Mouse (Mus musculus) forebrain, embryonic 10.5 days (tissue): Measurements from ENCODE around the gene Slc43a2. TPM values are rescaled to one million over a fixed set of nuclear protein-coding genes. Genes with fewer than 3 reads are reported as not detected.
A peak's percentile ranks its signal among the peaks of the same experiment; 100 is the strongest.

Experiments
- DNase-seq: peaks from one replicate; pipeline ENCODE4 v3.0.0-alpha.2; 2017; ENCODE audit warnings: low spot score; ENCODE audit errors: extremely low spot score
- H3K27ac ChIP-seq: fragments of 300-500 bp; sonication (generic); 2 replicates; pipeline ENCODE4 v1.5.1; 2016; ENCODE audit warnings: mild to moderate bottlenecking
- H3K27me3 ChIP-seq: fragments of 300-500 bp; sonication (generic); 2 replicates; pipeline ENCODE4 v1.6.1; 2016; ENCODE audit warnings: mild to moderate bottlenecking; ENCODE audit not compliant: poor library complexity, severe bottlenecking
- H3K36me3 ChIP-seq: fragments of 300-500 bp; sonication (generic); replicated peaks from 2 replicates; pipeline ENCODE4 v1.6.1; 2016; ENCODE audit warnings: mild to moderate bottlenecking, moderate library complexity
- H3K4me1 ChIP-seq: fragments of 300-500 bp; sonication (generic); 2 replicates; pipeline ENCODE4 v1.6.1; 2016
- H3K4me3 ChIP-seq: fragments of 300-500 bp; sonication (generic); 2 replicates; pipeline ENCODE4 v1.5.1; 2016; ENCODE audit warnings: mild to moderate bottlenecking, moderate library complexity
- H3K9me3 ChIP-seq: fragments of 300-500 bp; sonication (generic); 2 replicates; pipeline ENCODE4 v1.6.1; 2016; ENCODE audit warnings: mild to moderate bottlenecking, moderate library complexity
- WGBS: fragments of 180-500 bp; shearing (Covaris S2); methylation state at CpG from one replicate; pipeline ENCODE4 v1.1.7; 2016; 5-methylcytosine and 5-hydroxymethylcytosine counted together
- microRNA-seq: library from miRNA; unstranded; fragments of <30 nt; microRNA quantifications from one replicate; pipeline ENCODE4, GENCODE M21; 2017
- polyA plus RNA-seq: library from polyadenylated mRNA; unstranded; fragments of >200 nt; fragmentation: Nextera tagmentation; extraction: Ambion mirVana; gene quantifications from 2 replicates; pipeline ENCODE4 v1.2.1, GENCODE M21; 2016

Gene Slc43a2
- polyA plus RNA-seq, 1 experiment from 2014 or later, result 6.1 TPM

DNA sequence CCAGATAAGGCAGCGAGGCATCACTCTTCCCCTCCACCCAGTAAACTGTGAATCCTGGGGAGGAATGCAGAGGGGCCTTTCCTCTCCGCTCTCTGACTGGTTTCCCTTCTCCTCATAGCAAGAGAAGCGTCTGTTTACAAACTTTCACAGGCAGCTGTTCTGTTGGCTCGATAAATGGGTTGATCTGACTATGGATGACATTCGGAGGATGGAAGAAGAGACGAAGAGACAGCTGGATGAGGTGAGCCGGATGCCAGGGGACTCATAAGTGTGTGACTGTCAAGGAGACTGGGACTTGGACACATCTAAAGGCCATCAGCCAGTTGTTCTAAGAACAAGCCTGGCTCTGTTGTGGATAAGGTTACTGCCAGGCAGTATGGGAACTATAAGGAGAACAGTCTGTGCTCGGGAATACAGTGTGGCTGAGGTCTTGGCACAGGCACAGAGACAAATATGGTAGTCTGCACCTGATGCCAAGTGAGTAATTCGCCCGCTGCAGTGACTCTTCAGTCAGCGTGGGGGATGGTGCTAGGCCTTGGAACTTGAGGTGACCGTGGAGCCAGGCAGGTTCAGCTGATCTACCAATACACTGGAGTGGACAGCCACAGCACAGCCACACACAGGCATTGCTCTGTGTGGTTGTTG is 88.8 kb downstream of the Slc43a2 start:
- peaks cover 83% of the 10 kb centered on the region for H3K36me3 ChIP-seq
- H3K27ac ChIP-seq, result no peak overlapping the region
- H3K9me3 ChIP-seq, result no peaks in the 10 kb centered on the region
- no peak for DNase-seq
- H3K27me3 ChIP-seq, result no peaks in the 10 kb centered on the region
- no peaks in the 10 kb centered on the region for H3K4me1 ChIP-seq
- WGBS, result 94% methylated on average over 12 of the region's 12 CpGs
- H3K4me3 ChIP-seq, result no peak overlapping the region

DNA sequence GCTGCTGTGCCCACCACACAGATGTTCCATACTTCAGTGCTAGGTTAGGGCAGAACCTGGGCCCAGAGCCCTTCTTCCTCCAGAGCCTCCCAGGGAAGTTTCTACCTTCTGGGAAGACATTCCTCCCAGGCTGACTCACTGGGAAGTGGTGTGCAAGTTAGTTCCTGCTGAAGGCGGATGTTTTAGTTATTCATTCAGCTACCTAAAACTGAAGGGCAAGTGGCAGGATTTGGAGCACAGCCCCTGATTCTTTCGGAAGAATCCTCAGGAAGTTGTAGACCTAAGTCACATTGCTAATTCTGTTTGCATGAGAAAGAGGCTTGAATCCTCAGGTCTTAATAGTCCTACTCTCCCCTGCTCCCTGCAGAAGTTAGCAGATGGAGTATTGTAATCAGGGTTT is 89.9 kb downstream of the Slc43a2 start:
- Histone ChIP-seq H3K4me1 (no peaks in the 10 kb centered on the region), H3K36me3 (peaks cover 85% of the 10 kb centered on the region), H3K4me3 (no peak overlapping the region), H3K9me3 (no peaks in the 10 kb centered on the region), H3K27me3 (no peaks in the 10 kb centered on the region), H3K27ac (no peak overlapping the region)
- no peak for DNase-seq
- WGBS, result 89% methylated on average over 2 of the region's 2 CpGs

DNA sequence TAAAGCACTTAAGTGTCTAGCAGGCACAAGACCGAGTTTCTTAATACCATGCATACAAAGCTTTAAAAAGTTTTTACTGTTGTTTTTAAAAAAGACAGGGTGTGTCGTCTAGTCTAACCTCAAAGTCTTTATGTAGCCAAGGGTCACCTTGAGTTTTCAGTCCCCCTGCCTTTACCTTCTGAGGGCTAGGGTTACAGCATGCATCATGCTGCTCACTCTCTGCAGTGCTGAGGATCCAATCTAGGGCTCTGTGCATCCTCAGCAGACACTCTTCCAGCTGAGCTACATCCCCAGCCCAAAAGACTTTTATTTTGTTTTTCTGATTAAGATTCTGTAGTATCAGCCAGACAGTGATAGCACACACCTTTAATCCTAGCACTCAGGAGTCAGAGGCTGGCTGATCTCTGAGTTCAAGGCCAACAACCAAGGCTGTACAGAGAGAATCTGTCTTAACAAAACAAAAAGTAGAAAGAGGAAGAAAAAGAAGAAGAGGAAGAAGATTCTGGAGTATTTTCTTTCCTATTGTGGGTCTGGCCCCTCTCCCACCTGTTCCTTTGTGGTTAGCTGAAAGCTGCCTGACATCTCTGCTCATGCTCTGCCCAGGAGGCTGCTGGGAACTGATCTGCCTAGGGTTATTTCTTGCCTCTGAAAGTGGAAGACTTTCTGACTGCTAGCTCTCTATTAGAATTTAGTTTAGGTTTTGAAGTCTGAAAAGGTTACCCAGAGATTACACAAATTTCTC is 91.3 kb downstream of the Slc43a2 start:
- Histone ChIP-seq H3K4me1 (no peaks in the 10 kb centered on the region), H3K27me3 (no peaks in the 10 kb centered on the region), H3K27ac (no peak overlapping the region), H3K36me3 (peaks cover 85% of the 10 kb centered on the region), H3K4me3 (no peak overlapping the region), H3K9me3 (no peaks in the 10 kb centered on the region)
- WGBS, result 91% methylated on average over 2 of the region's 2 CpGs
- no peak for DNase-seq

DNA sequence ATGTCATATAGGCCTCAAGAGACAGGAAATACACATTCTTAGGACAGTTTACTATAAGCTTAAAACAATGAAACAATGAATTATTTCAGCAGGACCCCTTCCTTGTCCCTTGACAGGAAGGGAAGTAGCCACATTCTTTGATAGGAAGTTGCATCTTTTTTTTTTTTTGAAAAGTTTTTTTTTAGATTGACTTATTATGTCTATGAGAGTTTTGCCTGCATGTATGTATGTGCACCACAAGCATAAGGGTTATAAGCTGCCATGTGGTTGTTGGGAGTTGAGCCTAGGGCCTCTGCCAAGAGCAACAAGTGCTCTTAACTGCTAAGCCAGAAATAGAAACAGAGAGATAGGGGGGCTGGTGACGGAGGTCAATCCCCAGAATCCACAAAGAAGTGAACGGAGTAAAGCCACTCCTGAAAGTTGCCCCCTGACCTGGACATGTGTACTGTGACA is 92.6 kb downstream of the Slc43a2 start:
- 71% methylated on average over 2 of the region's 2 CpGs for WGBS
- Histone ChIP-seq H3K4me3 (no peak overlapping the region), H3K36me3 (peaks cover 85% of the 10 kb centered on the region), H3K9me3 (no peaks in the 10 kb centered on the region), H3K4me1 (no peaks in the 10 kb centered on the region), H3K27ac (0 out of 2 replicates have a peak overlapping the region, but pooled peaks have one; percentile 11), H3K27me3 (no peaks in the 10 kb centered on the region)
- DNase-seq, result no peak

- Histone ChIP-seq H3K36me3 (peaks cover 68% of the 10 kb centered on the region), H3K9me3 (no peaks in the 10 kb centered on the region), H3K27me3 (no peaks in the 10 kb centered on the region), H3K4me1 (peaks cover 11% of the 10 kb centered on the region), H3K4me3 (no peak overlapping the region), H3K27ac (no peak overlapping the region)
- 91% methylated on average over 4 of the region's 4 CpGs for WGBS
- DNase-seq, result no peak
These were observed 94.3 kb downstream of the Slc43a2 start for GRCm38 (mm10) chr11:75625820-75626219.

Small RNA genes within 50 kb of the gene (microRNA-seq; reads per million reads assigned to microRNA genes)
- gene Mir3971, result not detected

Other genes with a start within 250 kb of the Slc43a2 start
- gene Rpa1, start 183.4 kb upstream of the Slc43a2 start, polyA plus RNA-seq, result 194 and 213 TPM in 2 replicates
- 18.5 and 20.4 TPM in 2 replicates for gene Smyd4, start 183.3 kb upstream of the Slc43a2 start, polyA plus RNA-seq
- gene Serpinf1, start 109.0 kb upstream of the Slc43a2 start, polyA plus RNA-seq, result 105 and 108 TPM in 2 replicates
- 0.06 TPM in 1 of 2 replicates, not detected in the other for gene Serpinf2, start 92.1 kb upstream of the Slc43a2 start, polyA plus RNA-seq
- 5.8 and 6.4 TPM in 2 replicates for gene Wdr81, start 77.0 kb upstream of the Slc43a2 start, polyA plus RNA-seq
- gene Tlcd2, start 70.0 kb upstream of the Slc43a2 start, polyA plus RNA-seq, result 8.5 and 9.7 TPM in 2 replicates
- gene Prpf8, start 44.9 kb upstream of the Slc43a2 start, polyA plus RNA-seq, result 77.5 and 78.7 TPM in 2 replicates
- 0.15 and 0.26 TPM in 2 replicates for gene Rilp, start 21.6 kb upstream of the Slc43a2 start, polyA plus RNA-seq
- 5.1 and 5.4 TPM in 2 replicates for gene Scarf1, start 18.2 kb upstream of the Slc43a2 start, polyA plus RNA-seq
- gene Pitpna, start 56.4 kb downstream of the Slc43a2 start, polyA plus RNA-seq, result 59.2 and 61.9 TPM in 2 replicates
- 14.1 and 16.0 TPM in 2 replicates for gene Inpp5k, start 99.3 kb downstream of the Slc43a2 start, polyA plus RNA-seq
- gene Myo1c, start 118.8 kb downstream of the Slc43a2 start, polyA plus RNA-seq, result 16.6 and 17.6 TPM in 2 replicates
- gene Crk, start 147.6 kb downstream of the Slc43a2 start, polyA plus RNA-seq, result 122 and 130 TPM in 2 replicates
- gene Ywhae, start 201.2 kb downstream of the Slc43a2 start, polyA plus RNA-seq, result 1,332 and 1,366 TPM in 2 replicates